Mouse (Mus musculus): ENCODE results near the gene Psmd9. TPM values are rescaled to one million over a fixed set of nuclear protein-coding genes. Genes with fewer than 3 reads are reported as not detected.
"Not testable (repeated sequence)": the region's sequence is repeated elsewhere in the genome, so short reads cannot be mapped to it uniquely, and the experiment has no call there.

Gene Psmd9
- polyA plus RNA-seq, 1 experiment from 2014 or later: 76.0 TPM

DNA sequence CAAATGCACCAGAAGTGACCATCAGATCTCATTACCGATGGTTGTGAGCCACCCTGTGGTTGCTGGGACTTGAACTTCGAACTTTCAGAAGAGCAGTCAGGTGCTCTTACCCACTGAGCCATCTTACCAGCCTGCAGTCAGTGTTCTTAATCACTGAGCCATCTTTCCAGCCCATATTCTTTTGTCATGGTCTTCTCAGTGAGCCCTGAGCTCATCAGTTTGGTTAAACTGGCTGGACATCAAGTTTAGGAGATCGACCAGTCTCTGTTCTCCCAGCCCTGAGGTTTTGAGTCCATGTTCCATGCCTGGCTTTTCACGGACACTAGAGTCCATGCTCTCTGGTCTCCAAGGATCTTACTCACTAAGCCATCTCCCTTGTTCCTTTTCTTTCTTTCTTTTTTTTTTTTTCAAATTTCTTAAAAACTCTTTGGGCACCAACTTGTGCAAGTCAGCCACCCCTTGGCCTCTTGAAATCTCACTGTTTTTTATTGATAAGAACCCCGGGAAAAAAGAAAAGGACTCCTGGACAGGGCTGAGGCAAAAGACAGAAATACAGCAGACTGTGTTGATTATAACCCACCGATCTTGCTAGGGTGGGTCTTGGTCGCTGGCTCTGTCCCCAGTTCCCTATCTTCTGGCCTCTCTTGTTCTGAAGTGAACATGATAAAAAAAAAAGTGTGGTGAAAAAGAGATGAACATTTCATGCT, 31.8 kb downstream of the Psmd9 start:
- DNase-seq; H3K36me3 ChIP-seq; H3K4me3 ChIP-seq (replicated peaks); H3K9me3 ChIP-seq (replicated peaks); H3K27me3 ChIP-seq: not testable (repeated sequence)
- peak overlapping the region; percentile 49 for H3K9ac ChIP-seq
- peak overlapping the region; percentile 42 for H3K4me2 ChIP-seq
- 41% methylated on average over 6 of the region's 7 CpGs for WGBS (ENCODE audit: insufficient replicate concordance)
- H3K4me1 ChIP-seq (replicated peaks): peaks cover 35% of the 10 kb centered on the region
- peak overlapping the region; percentile 94 for H3K27ac ChIP-seq
- ATAC-seq (ENCODE audit: low read depth): peak; percentile 82

DNA sequence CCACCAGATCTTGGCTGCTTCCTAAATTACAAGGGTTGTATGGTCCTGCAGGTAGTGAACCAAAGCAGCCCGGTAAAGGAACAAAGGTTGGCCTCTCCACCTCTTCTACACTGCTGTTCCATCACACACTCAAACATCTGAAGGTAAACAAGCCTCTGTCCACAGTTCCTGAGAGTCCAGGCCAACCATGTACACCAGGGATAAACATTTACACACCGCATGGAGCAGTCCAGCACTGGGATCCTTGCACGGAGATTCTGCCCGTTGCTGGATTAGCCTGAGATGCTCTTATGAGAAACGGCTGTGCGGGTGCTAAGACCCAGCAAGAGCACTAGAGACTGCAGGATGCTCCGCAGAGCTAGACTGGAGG, 32.3 kb downstream of the Psmd9 start:
- 69% methylated on average over 7 of the region's 7 CpGs for WGBS (ENCODE audit: insufficient replicate concordance)
- H3K27me3 ChIP-seq: no peaks in the 10 kb centered on the region
- peak overlapping the region; percentile 31 for H3K4me2 ChIP-seq
- peak overlapping the region; percentile 94 for H3K27ac ChIP-seq
- no peak overlapping the region for H3K4me3 ChIP-seq (replicated peaks)
- DNase-seq (no peak), ATAC-seq (ENCODE audit: low read depth) (peak; percentile 64)
- H3K9me3 ChIP-seq (replicated peaks): no peaks in the 10 kb centered on the region
- H3K9ac ChIP-seq: peak overlapping the region; percentile 42
- H3K4me1 ChIP-seq (replicated peaks): peaks cover 31% of the 10 kb centered on the region
- H3K36me3 ChIP-seq: no peaks in the 10 kb centered on the region

DNA sequence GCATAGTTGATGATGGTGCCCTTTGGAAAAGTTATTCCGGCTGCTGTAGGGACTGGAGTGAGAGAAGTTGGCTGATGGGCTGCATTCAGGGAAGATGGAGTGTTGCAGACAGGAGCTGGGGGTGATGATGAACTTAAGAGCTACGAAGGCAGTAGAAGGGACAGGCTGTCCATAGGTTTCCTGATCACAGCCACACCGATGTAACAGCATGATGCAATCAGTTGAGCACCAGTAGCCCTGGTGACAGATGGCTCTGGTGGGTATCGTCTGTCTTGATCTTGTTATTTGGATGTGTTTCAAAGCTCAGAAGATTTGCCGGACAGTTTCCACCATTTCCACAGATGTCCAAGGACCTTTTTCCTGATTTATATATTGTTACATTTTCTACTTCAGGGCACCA, 32.8 kb downstream of the Psmd9 start:
- peak overlapping the region; percentile 31 for H3K4me2 ChIP-seq
- H3K27me3 ChIP-seq: no peaks in the 10 kb centered on the region
- DNase-seq (no peak), ATAC-seq (ENCODE audit: low read depth) (peak; percentile 52; the same call in 1 of the 2 replicates)
- WGBS (ENCODE audit: insufficient replicate concordance): 49% methylated on average over 5 of the region's 5 CpGs
- H3K27ac ChIP-seq: peak overlapping the region; percentile 94
- H3K9ac ChIP-seq: peak overlapping the region; percentile 42
- no peaks in the 10 kb centered on the region for H3K36me3 ChIP-seq
- no peak overlapping the region for H3K4me3 ChIP-seq (replicated peaks)
- peaks cover 31% of the 10 kb centered on the region for H3K4me1 ChIP-seq (replicated peaks)
- H3K9me3 ChIP-seq (replicated peaks): no peaks in the 10 kb centered on the region

DNA sequence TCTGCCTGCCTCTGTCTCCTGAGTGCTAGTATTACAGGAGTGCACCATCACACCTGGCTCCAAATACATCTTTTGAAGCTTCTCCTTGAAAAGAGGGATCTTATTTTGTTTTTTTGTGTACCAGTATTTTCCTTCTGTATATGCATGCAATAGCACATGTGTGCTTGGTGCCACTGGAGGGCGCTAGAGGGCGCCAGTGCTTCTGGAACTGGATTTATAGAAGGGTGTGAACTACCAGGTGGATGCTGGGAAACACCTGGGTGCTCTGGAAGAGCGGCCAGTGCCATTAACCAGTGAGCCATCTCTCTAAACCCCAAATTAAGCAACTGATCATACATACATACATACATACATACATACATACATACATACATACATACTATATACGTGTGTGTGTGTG, 33.6 kb downstream of the Psmd9 start:
- not testable (repeated sequence) for H3K9ac ChIP-seq; H3K4me2 ChIP-seq; H3K27me3 ChIP-seq; DNase-seq; H3K4me3 ChIP-seq (replicated peaks); ATAC-seq (ENCODE audit: low read depth); H3K9me3 ChIP-seq (replicated peaks); H3K36me3 ChIP-seq
- H3K27ac ChIP-seq: peak overlapping the region; percentile 61
- 39% methylated on average over 4 of the region's 4 CpGs for WGBS (ENCODE audit: insufficient replicate concordance)
- peaks cover 31% of the 10 kb centered on the region for H3K4me1 ChIP-seq (replicated peaks)

DNA sequence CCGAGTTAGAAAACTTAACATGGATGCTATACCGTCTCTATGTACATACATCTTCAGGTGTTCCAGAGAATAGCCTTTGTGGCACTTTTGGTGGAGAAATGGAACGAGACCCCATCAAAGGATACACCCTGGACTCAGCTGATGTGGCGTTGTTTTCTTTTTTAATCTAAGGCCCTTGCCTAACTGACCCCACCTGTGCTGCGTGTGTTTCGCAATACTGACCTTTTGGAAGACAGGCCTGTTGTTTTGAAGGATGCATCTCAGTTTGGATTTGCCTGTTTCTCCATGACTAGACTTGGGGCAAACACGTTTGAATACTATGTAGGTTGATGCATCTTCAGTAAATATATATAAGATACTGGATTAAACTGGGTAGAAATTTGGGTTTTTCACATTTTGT, 34.4 kb downstream of the Psmd9 start:
- H3K4me2 ChIP-seq; DNase-seq; H3K9ac ChIP-seq; H3K36me3 ChIP-seq; H3K4me3 ChIP-seq (replicated peaks); H3K27me3 ChIP-seq; H3K27ac ChIP-seq; H3K9me3 ChIP-seq (replicated peaks); ATAC-seq (ENCODE audit: low read depth): not testable (repeated sequence)
- peaks cover 27% of the 10 kb centered on the region for H3K4me1 ChIP-seq (replicated peaks)
- 75% methylated on average over 7 of the region's 7 CpGs for WGBS (ENCODE audit: insufficient replicate concordance)

DNA sequence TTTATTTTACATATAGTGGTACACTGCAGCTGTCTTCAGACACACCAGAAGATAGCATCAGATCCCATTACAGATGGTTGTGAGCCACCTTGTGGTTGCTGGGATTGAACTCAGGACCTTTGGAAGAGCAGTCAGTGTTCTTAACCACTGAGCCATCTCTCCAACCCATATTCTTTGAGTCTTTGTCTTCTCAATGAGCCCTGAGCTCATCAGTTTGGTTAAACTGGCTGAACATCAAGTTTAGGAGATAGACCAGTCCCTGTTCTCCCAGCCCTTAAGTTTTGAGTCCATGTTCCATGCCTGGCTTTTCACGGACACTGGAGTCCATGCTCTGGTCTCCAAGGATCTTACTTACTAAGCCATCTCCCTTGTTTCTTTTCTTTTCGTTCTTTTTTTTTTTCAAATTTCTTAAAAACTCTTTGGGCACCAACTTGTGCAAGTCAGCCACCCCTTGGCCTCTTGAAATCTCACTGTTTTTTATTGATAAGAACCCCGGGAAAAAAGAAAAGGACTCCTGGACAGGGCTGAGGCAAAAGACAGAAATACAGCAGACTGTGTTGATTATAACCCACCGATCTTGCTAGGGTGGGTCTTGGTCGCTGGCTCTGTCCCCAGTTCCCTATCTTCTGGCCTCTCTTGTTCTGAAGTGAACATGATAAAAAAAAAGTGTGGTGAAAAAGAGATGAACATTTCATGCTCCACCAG, 53.3 kb downstream of the Psmd9 start:
- not testable (repeated sequence) for H3K27me3 ChIP-seq; H3K9me3 ChIP-seq (replicated peaks); H3K36me3 ChIP-seq; DNase-seq; H3K4me3 ChIP-seq (replicated peaks)
- Histone ChIP-seq H3K4me1 (replicated peaks) (peaks cover 39% of the 10 kb centered on the region), H3K4me2 (peak overlapping the region; percentile 49), H3K27ac (peak overlapping the region; percentile 92), H3K9ac (peak overlapping the region; percentile 47)
- peak; percentile 91 for ATAC-seq (ENCODE audit: low read depth)
- WGBS (ENCODE audit: insufficient replicate concordance): 30% methylated on average over 3 of the region's 5 CpGs

DNA sequence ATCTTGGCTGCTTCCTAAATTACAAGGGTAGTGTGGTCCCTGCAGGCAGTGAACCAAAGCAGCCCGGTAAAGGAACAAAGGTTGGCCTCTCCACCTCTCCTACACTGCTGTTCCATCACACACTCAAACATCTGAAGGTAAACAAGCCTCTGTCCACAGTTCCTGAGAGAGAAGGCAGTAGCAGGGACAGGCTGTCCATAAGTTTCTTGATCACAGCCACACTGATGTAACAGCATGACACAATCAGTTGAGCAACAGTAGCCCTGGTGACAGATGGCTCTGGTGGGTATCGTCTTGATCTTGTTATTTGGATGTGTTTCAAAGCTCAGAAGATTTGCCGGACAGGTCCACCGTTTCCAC, 53.8 kb downstream of the Psmd9 start:
- H3K4me2 ChIP-seq: peak overlapping the region; percentile 49
- ATAC-seq (ENCODE audit: low read depth): peak; percentile 75
- peak overlapping the region; percentile 92 for H3K27ac ChIP-seq
- peaks cover 43% of the 10 kb centered on the region for H3K4me1 ChIP-seq (replicated peaks)
- H3K27me3 ChIP-seq: no peaks in the 10 kb centered on the region
- H3K36me3 ChIP-seq: no peaks in the 10 kb centered on the region
- H3K9me3 ChIP-seq (replicated peaks): no peaks in the 10 kb centered on the region
- WGBS (ENCODE audit: insufficient replicate concordance): 16% methylated on average over 4 of the region's 4 CpGs
- peak overlapping the region; percentile 34; the same call in 1 of the 2 replicates for H3K9ac ChIP-seq
- peak; percentile 44 for DNase-seq
- H3K4me3 ChIP-seq (replicated peaks): no peak overlapping the region

DNA sequence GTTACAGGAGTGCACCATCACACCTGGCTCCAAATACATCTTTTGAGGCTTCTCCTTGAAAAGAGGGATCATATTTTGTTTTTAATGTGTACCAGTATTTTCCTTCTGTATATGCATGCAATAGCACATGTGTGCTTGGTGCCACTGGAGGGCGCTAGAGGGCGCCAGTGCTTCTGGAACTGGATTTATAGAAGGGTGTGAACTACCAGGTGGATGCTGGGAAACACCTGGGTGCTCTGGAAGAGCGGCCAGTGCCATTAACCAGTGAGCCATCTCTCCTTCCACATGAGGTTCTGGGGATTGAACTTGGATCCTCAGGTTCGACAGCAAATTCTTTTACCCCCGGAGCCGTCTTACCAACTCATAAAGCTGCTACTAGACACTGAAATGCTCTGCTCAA, 54.6 kb downstream of the Psmd9 start:
- H3K9ac ChIP-seq; H3K4me3 ChIP-seq (replicated peaks); H3K4me2 ChIP-seq; H3K27me3 ChIP-seq; DNase-seq; H3K36me3 ChIP-seq; ATAC-seq (ENCODE audit: low read depth); H3K9me3 ChIP-seq (replicated peaks): not testable (repeated sequence)
- 52% methylated on average over 6 of the region's 6 CpGs for WGBS (ENCODE audit: insufficient replicate concordance)
- peak overlapping the region; percentile 78 for H3K27ac ChIP-seq
- H3K4me1 ChIP-seq (replicated peaks): peaks cover 48% of the 10 kb centered on the region

DNA sequence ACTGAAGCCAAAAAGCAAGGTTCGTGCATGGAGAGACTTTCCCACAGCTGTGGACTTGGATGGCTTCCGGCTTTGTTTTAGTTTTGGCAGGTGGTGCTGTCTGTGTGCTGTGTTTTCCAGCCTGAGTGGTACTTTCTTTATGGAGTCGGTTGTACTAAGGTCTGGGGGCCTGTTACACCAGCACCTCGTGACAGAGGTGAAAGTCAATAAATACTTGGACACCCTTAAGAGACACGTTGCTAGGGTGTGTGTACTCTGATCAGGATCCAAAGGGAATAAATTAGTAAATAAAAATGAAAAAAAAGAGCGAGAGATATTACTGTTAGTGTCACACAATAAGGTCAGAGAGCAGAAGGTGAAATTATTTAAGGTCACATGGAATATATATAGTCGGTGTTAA, 57.6 kb downstream of the Psmd9 start:
- DNase-seq (no peak), ATAC-seq (ENCODE audit: low read depth) (no peak)
- no peaks in the 10 kb centered on the region for H3K9me3 ChIP-seq (replicated peaks)

DNA sequence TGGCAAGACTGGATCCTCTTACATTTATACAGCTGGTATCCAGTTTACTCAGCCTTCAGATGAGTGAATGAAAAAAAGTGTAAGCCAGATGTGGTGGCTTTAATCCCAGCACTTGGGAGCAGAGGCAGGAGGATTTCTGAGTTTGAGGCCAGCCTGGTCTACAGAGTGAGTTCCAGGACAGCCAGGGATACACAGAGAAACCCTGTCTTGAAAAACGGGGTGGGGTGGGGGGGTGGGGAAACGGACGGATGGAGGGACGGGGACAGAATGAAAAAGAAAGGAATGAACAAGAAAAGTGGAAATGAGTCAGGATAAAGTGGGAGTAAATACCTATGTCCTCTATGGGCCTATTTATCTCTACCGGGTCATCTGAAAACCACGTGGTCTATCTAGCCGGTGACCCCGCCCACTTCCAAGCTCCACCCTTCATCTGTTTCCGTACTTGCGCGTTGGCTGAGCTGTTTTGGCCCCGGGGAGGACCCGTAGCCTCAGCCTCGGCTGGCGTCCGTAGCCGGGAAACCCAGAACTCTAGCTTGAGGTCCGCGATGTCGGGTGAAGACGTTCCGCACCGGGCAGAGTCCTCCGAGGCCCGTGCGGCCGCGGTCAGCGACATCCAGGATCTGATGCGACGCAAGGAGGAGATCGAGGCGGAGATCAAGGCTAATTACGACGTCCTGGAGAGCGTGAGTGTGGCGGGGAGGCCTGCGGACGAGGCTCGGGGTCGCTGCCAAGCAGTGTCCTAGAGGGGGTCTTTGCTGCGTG, 58.7 kb downstream of the Psmd9 start:
- H3K36me3 ChIP-seq: peaks cover 16% of the 10 kb centered on the region; the same call in 1 of the 2 replicates
- peak; percentile 82 for ATAC-seq (ENCODE audit: low read depth)

More for the DNA sequence above, 57.6 kb downstream of the Psmd9 start:
- H3K4me1 ChIP-seq (replicated peaks): peaks cover 65% of the 10 kb centered on the region
- no peak overlapping the region for H3K4me2 ChIP-seq
- no peak overlapping the region for H3K4me3 ChIP-seq (replicated peaks)
- 0 out of 2 replicates have a peak overlapping the region, but pooled peaks have one; percentile 30 for H3K27ac ChIP-seq
- 83% methylated on average over 7 of the region's 7 CpGs for WGBS (ENCODE audit: insufficient replicate concordance)
- H3K9ac ChIP-seq: no peak overlapping the region
- no peaks in the 10 kb centered on the region for H3K27me3 ChIP-seq
- peaks cover 13% of the 10 kb centered on the region; the same call in 1 of the 2 replicates for H3K36me3 ChIP-seq

DNA sequence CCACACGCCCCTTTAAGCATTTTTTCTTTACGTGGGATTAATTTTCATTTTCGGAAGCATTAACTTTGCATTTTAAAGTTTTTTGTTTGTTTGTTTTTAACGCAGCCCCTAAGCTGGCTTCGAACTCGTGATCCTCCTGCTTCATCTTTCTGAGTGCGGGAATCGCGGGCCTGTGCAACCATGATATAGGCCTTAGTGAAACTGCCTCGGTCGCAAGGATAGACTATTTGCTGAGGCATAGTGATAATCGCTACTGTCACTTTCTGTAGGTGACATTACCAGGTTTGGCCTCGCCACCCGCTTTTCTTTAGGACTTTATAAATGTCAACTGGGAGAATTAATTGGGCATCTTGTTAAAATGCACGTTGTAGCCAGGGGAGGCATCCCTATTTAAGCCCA, 59.3 kb downstream of the Psmd9 start:
- Histone ChIP-seq H3K9ac (peak overlapping the region; percentile 95), H3K27me3 (no peaks in the 10 kb centered on the region), H3K4me1 (replicated peaks) (peaks cover 67% of the 10 kb centered on the region), H3K4me2 (peak overlapping the region; percentile 85), H3K36me3 (peaks cover 16% of the 10 kb centered on the region; the same call in 1 of the 2 replicates), H3K9me3 (replicated peaks) (no peaks in the 10 kb centered on the region), H3K27ac (peak overlapping the region; percentile 80), H3K4me3 (replicated peaks) (peak overlapping the region; percentile 91)
- ATAC-seq (ENCODE audit: low read depth) (no peak), DNase-seq (no peak)
- WGBS (ENCODE audit: insufficient replicate concordance): 5% methylated on average over 15 of the region's 15 CpGs

More for the DNA sequence above, 58.7 kb downstream of the Psmd9 start:
- no peaks in the 10 kb centered on the region for H3K27me3 ChIP-seq
- WGBS (ENCODE audit: insufficient replicate concordance): 2% methylated on average over 42 of the region's 42 CpGs
- H3K27ac ChIP-seq: peak overlapping the region; percentile 80
- peaks cover 67% of the 10 kb centered on the region for H3K4me1 ChIP-seq (replicated peaks)
- H3K9me3 ChIP-seq (replicated peaks): no peaks in the 10 kb centered on the region
- peak overlapping the region; percentile 91 for H3K4me3 ChIP-seq (replicated peaks)
- H3K4me2 ChIP-seq: peak overlapping the region; percentile 85
- peak; percentile 95 for DNase-seq
- peak overlapping the region; percentile 95 for H3K9ac ChIP-seq

Data from liver, embryonic 13.5 days (tissue).